Mouse (Mus musculus): Measurements from ENCODE around the gene Hipk2. TPM values are rescaled to one million over a fixed set of nuclear protein-coding genes. Genes with fewer than 3 reads are reported as not detected.
"Not testable (repeated sequence)": the region's sequence is repeated elsewhere in the genome, so short reads cannot be mapped to it uniquely, and the experiment has no call there.

Hipk2 gene
- polyA plus RNA-seq, 1 experiment from 2014 or later, result 20.4 TPM

- DNase-seq (ENCODE audit: low spot score) (peak; percentile 36), ATAC-seq (replicated peaks; ENCODE audit: low FRiP score, low read depth) (peak; percentile 40; the same call in 1 of the 2 replicates)
- Histone ChIP-seq H3K9ac (ENCODE audit: low read depth, low read length) (no peak overlapping the region), H3K27me3 (ENCODE audit: insufficient read depth, low read length) (no peaks in the 10 kb centered on the region), H3K4me3 (replicated peaks; ENCODE audit: low read depth, low read length) (no peak overlapping the region), H3K27ac (no peak overlapping the region), H3K4me2 (ENCODE audit: low read length) (no peak overlapping the region), H3K4me1 (replicated peaks; ENCODE audit: insufficient read depth, low read length) (no peaks in the 10 kb centered on the region), H3K9me3 (replicated peaks; ENCODE audit: low read length) (no peaks in the 10 kb centered on the region), H3K36me3 (ENCODE audit: insufficient read depth, low read length) (0 out of 2 replicates have a peak, but pooled peaks cover 2% of the 10 kb centered on the region)
- WGBS, result 68% methylated on average over 11 of the region's 11 CpGs
- peak; percentile 66 for TF ChIP-seq CTCF (IDR thresholded peaks at IDR 0.05; ENCODE audit: low read depth)
Measured at GRCm38 (mm10) chr6:38687216-38687615, 188.7 kb downstream of the Hipk2 start.

DNA sequence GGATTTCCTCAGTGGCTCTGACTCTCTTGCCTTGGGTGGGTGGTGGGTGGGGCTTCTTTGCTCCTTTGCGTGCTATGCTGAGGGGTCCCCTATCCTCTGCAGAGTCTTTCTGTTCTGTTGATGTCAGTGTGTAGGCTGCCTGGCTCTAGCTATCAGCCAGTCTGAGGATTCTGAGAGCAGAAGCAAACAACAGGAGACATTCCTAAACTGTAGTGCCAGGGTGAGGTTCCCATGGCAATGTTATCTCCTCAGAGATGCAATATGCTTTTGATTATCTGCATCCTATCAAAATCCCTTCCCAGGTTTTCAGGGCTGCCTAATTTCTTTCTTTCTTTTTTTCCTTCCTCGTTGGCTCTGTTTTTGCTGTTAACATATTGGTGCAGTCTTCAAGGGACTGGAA, 193.4 kb downstream of the Hipk2 start:
- no peak for TF ChIP-seq CTCF (IDR thresholded peaks at IDR 0.05; ENCODE audit: low read depth)
- Histone ChIP-seq H3K27me3 (ENCODE audit: insufficient read depth, low read length) (no peaks in the 10 kb centered on the region), H3K4me2 (ENCODE audit: low read length) (no peak overlapping the region), H3K36me3 (ENCODE audit: insufficient read depth, low read length) (0 out of 2 replicates have a peak, but pooled peaks cover 2% of the 10 kb centered on the region), H3K4me1 (replicated peaks; ENCODE audit: insufficient read depth, low read length) (no peaks in the 10 kb centered on the region), H3K27ac (no peak overlapping the region), H3K4me3 (replicated peaks; ENCODE audit: low read depth, low read length) (no peak overlapping the region), H3K9ac (ENCODE audit: low read depth, low read length) (no peak overlapping the region), H3K9me3 (replicated peaks; ENCODE audit: low read length) (no peaks in the 10 kb centered on the region)
- DNase-seq (ENCODE audit: low spot score) (no peak), ATAC-seq (replicated peaks; ENCODE audit: low FRiP score, low read depth) (no peak)
- WGBS, result 62% methylated on average over 2 of the region's 2 CpGs

DNA sequence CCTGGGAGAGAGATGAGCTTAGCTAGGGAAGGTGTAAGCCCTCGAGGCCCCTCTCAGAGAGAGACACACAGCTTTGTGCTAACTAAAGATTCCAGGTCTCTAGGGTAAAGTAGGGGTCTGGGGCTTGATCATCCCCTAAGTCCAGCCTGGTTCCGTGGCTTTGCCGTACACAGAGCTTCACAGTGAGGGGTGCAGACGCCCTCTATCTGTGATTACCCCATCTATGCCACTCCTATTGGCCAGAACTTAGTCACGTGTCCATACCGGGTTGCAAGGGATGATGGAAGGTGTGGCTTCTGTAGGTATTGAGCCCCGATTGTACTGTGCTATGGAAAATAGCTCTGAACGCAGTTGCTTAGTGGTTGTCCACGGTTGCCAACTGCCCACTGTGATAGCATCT, 198.3 kb downstream of the Hipk2 start:
- Histone ChIP-seq H3K4me3 (replicated peaks; ENCODE audit: low read depth, low read length) (no peak overlapping the region), H3K36me3 (ENCODE audit: insufficient read depth, low read length) (no peaks in the 10 kb centered on the region), H3K9me3 (replicated peaks; ENCODE audit: low read length) (no peaks in the 10 kb centered on the region), H3K4me2 (ENCODE audit: low read length) (no peak overlapping the region), H3K4me1 (replicated peaks; ENCODE audit: insufficient read depth, low read length) (no peaks in the 10 kb centered on the region), H3K9ac (ENCODE audit: low read depth, low read length) (no peak overlapping the region), H3K27ac (no peak overlapping the region), H3K27me3 (ENCODE audit: insufficient read depth, low read length) (no peaks in the 10 kb centered on the region)
- TF ChIP-seq CTCF (IDR thresholded peaks at IDR 0.05; ENCODE audit: low read depth), result no peak
- ATAC-seq (replicated peaks; ENCODE audit: low FRiP score, low read depth), result no peak
- WGBS, result 78% methylated on average over 9 of the region's 9 CpGs
- DNase-seq (ENCODE audit: low spot score), result no peak

GRCm38 (mm10) chr6:38676723-38677122, 199.2 kb downstream of the Hipk2 start:
- ATAC-seq (replicated peaks; ENCODE audit: low FRiP score, low read depth), result no peak
- no peaks in the 10 kb centered on the region for H3K27me3 ChIP-seq (ENCODE audit: insufficient read depth, low read length)
- DNase-seq (ENCODE audit: low spot score), result no peak
- no peaks in the 10 kb centered on the region for H3K9me3 ChIP-seq (replicated peaks; ENCODE audit: low read length)
- 75% methylated on average over 14 of the region's 14 CpGs for WGBS
- no peak for TF ChIP-seq CTCF (IDR thresholded peaks at IDR 0.05; ENCODE audit: low read depth)
- H3K4me1 ChIP-seq (replicated peaks; ENCODE audit: insufficient read depth, low read length), result no peaks in the 10 kb centered on the region
- H3K4me3 ChIP-seq (replicated peaks; ENCODE audit: low read depth, low read length), result no peak overlapping the region
- H3K27ac ChIP-seq, result no peak overlapping the region
- H3K36me3 ChIP-seq (ENCODE audit: insufficient read depth, low read length), result no peaks in the 10 kb centered on the region
- no peak overlapping the region for H3K4me2 ChIP-seq (ENCODE audit: low read length)
- no peak overlapping the region for H3K9ac ChIP-seq (ENCODE audit: low read depth, low read length)

DNA sequence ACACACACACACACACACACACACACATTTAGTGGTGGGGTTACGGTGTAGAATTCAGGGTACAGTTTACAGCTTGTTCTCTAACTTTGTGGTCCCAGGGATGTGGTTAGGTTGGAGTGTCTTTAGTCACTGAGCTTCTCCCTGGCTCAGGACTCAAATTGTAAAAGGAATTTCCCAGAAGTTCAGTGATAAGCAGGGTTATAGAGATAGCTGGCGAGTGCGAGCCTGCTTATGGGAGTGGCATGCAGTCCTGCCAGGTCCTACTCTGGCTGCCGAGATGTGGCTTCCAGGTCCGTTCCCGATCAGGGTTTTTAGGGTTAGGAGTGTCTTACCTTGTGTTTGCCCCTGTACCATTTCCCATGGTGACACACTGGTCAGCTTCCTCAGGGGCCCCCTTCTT, 199.7 kb downstream of the Hipk2 start:
- Histone ChIP-seq H3K9ac (ENCODE audit: low read depth, low read length) (no peak overlapping the region), H3K4me2 (ENCODE audit: low read length) (no peak overlapping the region), H3K27me3 (ENCODE audit: insufficient read depth, low read length) (no peaks in the 10 kb centered on the region), H3K4me1 (replicated peaks; ENCODE audit: insufficient read depth, low read length) (no peaks in the 10 kb centered on the region), H3K27ac (no peak overlapping the region), H3K4me3 (replicated peaks; ENCODE audit: low read depth, low read length) (no peak overlapping the region), H3K9me3 (replicated peaks; ENCODE audit: low read length) (no peaks in the 10 kb centered on the region), H3K36me3 (ENCODE audit: insufficient read depth, low read length) (no peaks in the 10 kb centered on the region)
- no peak for TF ChIP-seq CTCF (IDR thresholded peaks at IDR 0.05; ENCODE audit: low read depth)
- ATAC-seq (replicated peaks; ENCODE audit: low FRiP score, low read depth) (no peak), DNase-seq (ENCODE audit: low spot score) (no peak)
- 82% methylated on average over 6 of the region's 6 CpGs for WGBS

DNA sequence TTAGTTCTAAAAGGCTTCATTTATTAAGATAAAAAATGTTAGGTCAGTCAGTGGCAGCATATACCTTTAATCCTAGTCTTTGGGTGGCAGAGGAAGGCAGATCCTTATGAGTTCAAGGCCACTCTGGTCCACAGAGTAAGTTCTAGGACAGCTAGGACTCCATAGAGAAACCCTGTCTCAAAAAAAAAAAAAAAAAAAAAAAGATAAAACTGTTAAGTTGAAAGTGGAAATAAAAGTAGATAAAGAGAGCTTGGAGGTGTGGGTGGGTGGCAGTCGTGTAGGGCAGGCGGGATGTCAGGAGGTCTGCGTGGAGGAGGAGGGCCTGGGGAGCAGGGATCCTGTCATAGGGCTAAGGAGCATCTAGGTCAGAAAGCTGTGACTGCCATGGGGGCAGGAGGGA, 204.0 kb downstream of the Hipk2 start:
- no peak overlapping the region for H3K4me3 ChIP-seq (replicated peaks; ENCODE audit: low read depth, low read length)
- no peaks in the 10 kb centered on the region for H3K9me3 ChIP-seq (replicated peaks; ENCODE audit: low read length)
- DNase-seq (ENCODE audit: low spot score), result no peak
- H3K27ac ChIP-seq, result no peak overlapping the region
- no peak overlapping the region for H3K9ac ChIP-seq (ENCODE audit: low read depth, low read length)
- H3K27me3 ChIP-seq (ENCODE audit: insufficient read depth, low read length), result no peaks in the 10 kb centered on the region
- no peak for ATAC-seq (replicated peaks; ENCODE audit: low FRiP score, low read depth)
- no peaks in the 10 kb centered on the region for H3K4me1 ChIP-seq (replicated peaks; ENCODE audit: insufficient read depth, low read length)
- H3K36me3 ChIP-seq (ENCODE audit: insufficient read depth, low read length), result no peaks in the 10 kb centered on the region
- WGBS, result 79% methylated on average over 3 of the region's 3 CpGs
- H3K4me2 ChIP-seq (ENCODE audit: low read length), result no peak overlapping the region
- no peak for TF ChIP-seq CTCF (IDR thresholded peaks at IDR 0.05; ENCODE audit: low read depth)

DNA sequence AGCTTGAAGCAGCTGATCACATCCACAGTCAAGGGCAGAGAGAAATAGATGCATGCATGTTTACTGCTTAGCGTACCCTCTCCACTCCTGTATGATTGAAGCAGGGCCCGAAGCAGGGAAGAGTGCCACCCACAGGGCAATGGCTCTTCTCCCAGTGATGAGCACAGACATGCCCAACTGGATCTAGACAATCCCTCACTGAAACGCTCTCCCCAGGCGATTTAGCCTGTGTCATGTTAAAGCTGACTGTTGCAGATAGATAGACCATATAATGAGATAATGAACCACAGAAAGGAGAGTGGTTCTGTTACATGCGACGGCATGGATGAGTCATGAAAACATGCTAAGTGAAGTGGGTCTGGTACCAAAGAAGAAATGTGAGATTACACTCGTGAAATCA, 204.7 kb downstream of the Hipk2 start:
- no peak for TF ChIP-seq CTCF (IDR thresholded peaks at IDR 0.05; ENCODE audit: low read depth)
- H3K4me1 ChIP-seq (replicated peaks; ENCODE audit: insufficient read depth, low read length), result no peaks in the 10 kb centered on the region
- H3K9ac ChIP-seq (ENCODE audit: low read depth, low read length), result no peak overlapping the region
- ATAC-seq (replicated peaks; ENCODE audit: low FRiP score, low read depth) (no peak), DNase-seq (ENCODE audit: low spot score) (no peak)
- 86% methylated on average over 7 of the region's 7 CpGs for WGBS
- H3K27ac ChIP-seq, result no peak overlapping the region
- no peak overlapping the region for H3K4me3 ChIP-seq (replicated peaks; ENCODE audit: low read depth, low read length)
- H3K9me3 ChIP-seq (replicated peaks; ENCODE audit: low read length), result no peaks in the 10 kb centered on the region
- no peaks in the 10 kb centered on the region for H3K36me3 ChIP-seq (ENCODE audit: insufficient read depth, low read length)
- no peaks in the 10 kb centered on the region for H3K27me3 ChIP-seq (ENCODE audit: insufficient read depth, low read length)
- H3K4me2 ChIP-seq (ENCODE audit: low read length), result no peak overlapping the region

GRCm38 (mm10) chr6:38670488-38670887, 205.5 kb downstream of the Hipk2 start:
- H3K4me2 ChIP-seq (ENCODE audit: low read length); H3K9ac ChIP-seq (ENCODE audit: low read depth, low read length); H3K9me3 ChIP-seq (replicated peaks; ENCODE audit: low read length); ATAC-seq (replicated peaks; ENCODE audit: low FRiP score, low read depth); H3K4me1 ChIP-seq (replicated peaks; ENCODE audit: insufficient read depth, low read length); DNase-seq (ENCODE audit: low spot score); H3K4me3 ChIP-seq (replicated peaks; ENCODE audit: low read depth, low read length); H3K27ac ChIP-seq; H3K27me3 ChIP-seq (ENCODE audit: insufficient read depth, low read length); H3K36me3 ChIP-seq (ENCODE audit: insufficient read depth, low read length): not testable (repeated sequence)
- WGBS, result 70% methylated on average over 1 of the region's 1 CpGs
